Mouse (Mus musculus) E14TG2a.4 (cell line): ENCODE results near the gene Magi2.

ENCODE experiments used
- CTCF ChIP-seq: conservative IDR thresholded peaks from 2 replicates; pipeline ENCODE4 v1.5.1; 2014; ENCODE audit warnings: low read length
- NANOG ChIP-seq: IDR thresholded peaks from 2 replicates; pipeline ENCODE4 v1.6.1; 2014; ENCODE audit warnings: borderline replicate concordance, low read length, mixed read lengths
- POU5F1 ChIP-seq: IDR thresholded peaks from 2 replicates; pipeline ENCODE4 v1.6.1; 2014; ENCODE audit warnings: low read length, borderline replicate concordance

DNA sequence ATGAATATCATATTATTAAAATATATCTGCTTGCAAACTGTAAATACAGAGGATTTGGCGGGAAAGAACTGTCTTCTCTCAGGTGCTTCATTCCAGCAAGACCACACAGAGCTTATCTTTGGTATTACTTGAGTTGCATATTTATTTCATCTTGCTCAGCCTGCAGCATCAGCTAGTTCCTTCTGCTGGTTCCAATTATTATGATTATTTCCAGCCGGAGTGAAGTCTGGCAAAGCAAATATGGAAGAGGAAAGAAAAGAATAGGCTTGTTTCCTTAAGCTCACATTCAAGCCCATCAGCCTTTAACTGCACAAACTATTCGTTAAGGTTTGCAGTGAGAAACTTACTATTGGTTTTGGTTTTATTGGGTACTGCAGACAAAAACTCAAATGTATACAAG lies 20.4 kb downstream of the Magi2 start:
- TF ChIP-seq CTCF (no peak), POU5F1 (no peak), NANOG (no peak)
